Mouse (Mus musculus) hindbrain, embryonic 12.5 days (tissue): ENCODE results near the gene Grik1. TPM values are rescaled to one million over a fixed set of nuclear protein-coding genes. Genes with fewer than 3 reads are reported as not detected.

Source experiments
- ATAC-seq: fragments of 200-750 bp; cut with Nextera tagmentation; 2 replicates; pipeline ENCODE4 v1.8.0; 2017; ENCODE audit warnings: moderate TSS enrichment; ENCODE audit not compliant: low FRiP score
- H3K27ac ChIP-seq: fragments of 300-500 bp; sonication (generic); 2 replicates; pipeline ENCODE4 v1.5.1; 2016; ENCODE audit warnings: mild to moderate bottlenecking
- H3K27me3 ChIP-seq: fragments of 300-500 bp; sonication (generic); 2 replicates; pipeline ENCODE4 v1.6.1; 2016; ENCODE audit warnings: mild to moderate bottlenecking
- H3K36me3 ChIP-seq: fragments of 300-500 bp; sonication (generic); 2 replicates; pipeline ENCODE4 v1.6.1; 2016; ENCODE audit warnings: mild to moderate bottlenecking
- H3K4me1 ChIP-seq: fragments of 300-500 bp; sonication (generic); 2 replicates; pipeline ENCODE4 v1.6.1; 2016
- H3K4me2 ChIP-seq: fragments of 300-500 bp; sonication (generic); replicated peaks from 2 replicates; pipeline ENCODE4 v1.6.1; 2016; ENCODE audit warnings: mild to moderate bottlenecking
- H3K4me3 ChIP-seq: fragments of 300-500 bp; sonication (generic); 2 replicates; pipeline ENCODE4 v1.5.1; 2016; ENCODE audit warnings: mild to moderate bottlenecking
- H3K9ac ChIP-seq: fragments of 300-500 bp; sonication (generic); 2 replicates; pipeline ENCODE4 v1.6.1; 2016; ENCODE audit warnings: mild to moderate bottlenecking, moderate library complexity
- H3K9me3 ChIP-seq: fragments of 300-500 bp; sonication (generic); replicated peaks from 2 replicates; pipeline ENCODE4 v1.6.1; 2016; ENCODE audit warnings: mild to moderate bottlenecking
- WGBS: fragments of 180-500 bp; shearing (Covaris S2); methylation state at CpG from one replicate; pipeline ENCODE4 v1.1.7; 2016; 5-methylcytosine and 5-hydroxymethylcytosine counted together
- polyA plus RNA-seq: library from polyadenylated mRNA; unstranded; fragments of >200 nt; fragmentation: Nextera tagmentation; extraction: Ambion mirVana; gene quantifications from 2 replicates; pipeline ENCODE4 v1.2.1, GENCODE M21; 2016

Gene Grik1
- polyA plus RNA-seq, 1 experiment from 2014 or later = 6.1 TPM

DNA sequence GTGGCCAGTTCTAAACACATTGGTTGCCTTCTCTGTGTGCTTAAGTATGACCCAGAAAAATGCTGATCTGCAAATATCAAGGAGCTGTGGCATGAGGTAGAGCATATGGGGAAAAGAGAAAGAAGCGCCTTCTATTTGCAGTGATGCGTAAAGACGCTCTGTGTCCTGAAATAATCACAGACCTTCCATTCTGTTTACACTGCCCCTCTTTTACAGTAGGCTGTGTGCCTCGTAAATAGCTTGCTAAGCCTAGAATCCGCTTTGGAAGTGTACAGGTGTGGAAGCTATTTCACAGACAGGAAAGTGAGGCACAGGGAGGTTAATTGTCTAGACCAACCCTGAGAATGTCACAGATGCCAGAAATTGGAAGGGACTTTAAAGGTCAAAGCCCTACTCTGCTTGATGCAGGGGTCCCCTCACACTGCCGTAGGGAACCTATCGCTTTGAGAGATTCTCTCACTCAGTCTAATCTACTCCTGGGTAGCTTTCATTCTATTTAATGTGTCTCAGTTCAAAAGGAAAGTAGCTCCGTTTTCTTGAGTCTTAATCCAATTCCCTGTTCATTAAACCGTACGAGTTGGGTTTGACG, 251.5 kb downstream of the Grik1 start:
- Histone ChIP-seq H3K36me3 (no peaks in the 10 kb centered on the region), H3K4me3 (no peak overlapping the region), H3K4me1 (no peaks in the 10 kb centered on the region), H3K9ac (no peak overlapping the region), H3K4me2 (no peak overlapping the region), H3K27me3 (no peaks in the 10 kb centered on the region), H3K9me3 (no peaks in the 10 kb centered on the region), H3K27ac (no peak overlapping the region)
- WGBS = 83% methylated on average over 11 of the region's 11 CpGs
- ATAC-seq = no peak

DNA sequence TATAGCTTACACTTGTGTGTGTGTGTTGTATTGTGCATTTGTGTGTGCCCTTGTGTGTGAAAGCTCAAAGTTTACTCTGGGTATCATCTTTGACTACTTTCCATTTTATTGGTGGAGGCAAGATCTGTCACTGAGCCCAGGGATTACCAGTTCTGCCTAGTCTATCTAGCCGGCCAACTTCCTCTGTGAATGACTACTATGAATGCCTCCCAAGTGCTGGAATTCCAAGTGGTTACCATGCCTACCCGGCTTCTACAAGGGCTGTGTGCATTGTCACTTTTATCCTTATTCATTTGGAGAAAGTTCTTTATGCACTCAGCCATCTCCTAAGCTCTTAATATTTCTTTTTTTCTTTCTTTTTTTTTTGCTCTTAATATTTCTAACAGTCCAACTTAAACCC, 301.3 kb downstream of the Grik1 start:
- Histone ChIP-seq H3K4me1 (no peaks in the 10 kb centered on the region), H3K4me3 (no peak overlapping the region), H3K4me2 (no peak overlapping the region), H3K9ac (no peak overlapping the region), H3K36me3 (no peaks in the 10 kb centered on the region), H3K27me3 (no peaks in the 10 kb centered on the region), H3K9me3 (no peaks in the 10 kb centered on the region), H3K27ac (no peak overlapping the region)
- ATAC-seq = peak; percentile 68; the same call in 1 of the 2 replicates
- 34% methylated on average over 2 of the region's 2 CpGs for WGBS

DNA sequence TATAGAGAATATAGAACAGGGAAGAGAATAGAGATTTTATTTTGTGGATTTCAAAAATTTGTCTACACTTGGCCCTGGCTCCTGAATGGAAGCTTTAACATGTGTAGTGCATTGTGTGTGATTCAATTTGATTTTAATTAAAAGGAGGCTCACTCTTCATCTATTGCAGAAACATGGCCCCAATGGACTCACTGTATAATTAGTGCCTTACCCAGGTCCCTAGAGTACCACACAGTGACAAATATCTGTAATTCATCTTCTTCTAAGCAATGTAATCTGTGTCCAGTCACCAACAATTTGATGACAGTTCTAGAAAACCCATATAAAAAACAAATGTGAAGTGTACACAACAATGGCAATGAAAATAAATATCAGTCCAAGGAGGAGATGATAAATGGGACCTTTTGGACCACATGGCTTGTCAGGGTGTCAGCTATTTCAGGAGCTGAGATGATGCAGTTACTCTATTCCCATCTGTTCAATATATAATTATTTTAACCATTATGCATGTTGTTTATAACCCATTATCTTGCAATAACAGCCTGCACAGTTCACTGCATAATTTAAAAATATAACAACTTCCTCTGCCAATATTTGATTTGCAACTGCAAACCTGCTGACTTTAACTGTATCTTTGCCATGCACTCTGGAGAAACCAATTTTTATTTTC, 305.7 kb downstream of the Grik1 start:
- Histone ChIP-seq H3K4me2 (no peak overlapping the region), H3K4me1 (no peaks in the 10 kb centered on the region), H3K27ac (no peak overlapping the region), H3K27me3 (no peaks in the 10 kb centered on the region), H3K4me3 (no peak overlapping the region), H3K36me3 (no peaks in the 10 kb centered on the region), H3K9me3 (no peaks in the 10 kb centered on the region), H3K9ac (no peak overlapping the region)
- peak; percentile 88 for ATAC-seq

DNA sequence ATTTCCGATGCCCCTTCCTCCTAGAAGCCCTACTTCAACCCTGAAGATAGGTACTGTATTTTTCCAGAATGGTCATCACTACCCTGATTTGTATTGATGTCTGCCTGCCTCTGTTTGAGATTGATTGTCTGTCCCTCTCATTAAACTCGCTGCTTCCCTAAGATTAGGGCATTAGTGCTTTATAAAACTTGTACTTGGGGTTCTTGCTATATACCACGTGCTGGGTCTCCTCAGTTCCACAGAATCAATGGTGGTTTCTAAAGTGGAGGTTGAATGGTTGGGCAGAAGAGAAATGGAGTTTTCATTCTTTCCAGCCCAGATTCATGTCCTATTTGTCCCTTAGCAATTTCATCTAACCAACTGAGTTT, 316.0 kb downstream of the Grik1 start:
- Histone ChIP-seq H3K4me1 (0 out of 2 replicates have a peak, but pooled peaks cover 4% of the 10 kb centered on the region), H3K27ac (no peak overlapping the region), H3K27me3 (no peaks in the 10 kb centered on the region), H3K4me2 (no peak overlapping the region), H3K4me3 (no peak overlapping the region), H3K9ac (no peak overlapping the region), H3K9me3 (no peaks in the 10 kb centered on the region), H3K36me3 (no peaks in the 10 kb centered on the region)
- no peak; the same call in 1 of the 2 replicates for ATAC-seq
- 59% methylated on average over 3 of the region's 3 CpGs for WGBS

DNA sequence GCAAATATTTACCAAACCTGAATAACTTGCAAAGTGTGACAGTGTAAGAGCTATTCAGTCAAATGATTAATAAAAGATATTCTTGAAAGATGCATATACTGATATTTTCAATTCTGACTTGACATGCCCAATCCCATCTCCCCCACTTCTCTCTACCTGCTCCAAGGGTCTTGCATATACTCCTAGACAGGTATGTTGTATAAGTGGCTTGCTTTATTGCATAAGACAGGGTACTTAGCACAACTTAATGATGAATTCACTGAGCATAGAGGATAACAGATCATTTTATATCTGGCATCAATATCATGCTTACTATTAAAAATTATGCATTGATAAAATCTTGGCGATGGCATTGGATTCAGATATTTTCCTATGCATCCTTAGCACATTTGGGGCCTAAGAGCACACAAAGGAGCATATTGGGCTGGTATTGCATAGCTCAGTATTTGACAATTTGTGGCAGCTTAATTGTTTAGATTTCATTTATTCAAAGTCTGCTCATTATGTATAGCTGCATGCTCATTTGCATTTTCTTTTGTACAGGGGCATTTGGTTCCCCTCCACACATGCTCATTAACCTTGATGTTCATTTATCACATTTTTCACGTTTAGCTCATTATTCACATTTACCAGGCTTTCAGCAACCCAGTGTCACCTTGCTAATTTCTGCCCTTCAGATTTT, 316.5 kb downstream of the Grik1 start:
- H3K9me3 ChIP-seq = no peaks in the 10 kb centered on the region
- no peak overlapping the region for H3K4me3 ChIP-seq
- H3K27me3 ChIP-seq = no peaks in the 10 kb centered on the region
- no peaks in the 10 kb centered on the region for H3K36me3 ChIP-seq
- no peak overlapping the region for H3K9ac ChIP-seq
- no peak overlapping the region for H3K27ac ChIP-seq
- peak; percentile 81 for ATAC-seq
- 47% methylated on average over 2 of the region's 2 CpGs for WGBS
- no peak overlapping the region for H3K4me2 ChIP-seq
- 0 out of 2 replicates have a peak, but pooled peaks cover 4% of the 10 kb centered on the region for H3K4me1 ChIP-seq

DNA sequence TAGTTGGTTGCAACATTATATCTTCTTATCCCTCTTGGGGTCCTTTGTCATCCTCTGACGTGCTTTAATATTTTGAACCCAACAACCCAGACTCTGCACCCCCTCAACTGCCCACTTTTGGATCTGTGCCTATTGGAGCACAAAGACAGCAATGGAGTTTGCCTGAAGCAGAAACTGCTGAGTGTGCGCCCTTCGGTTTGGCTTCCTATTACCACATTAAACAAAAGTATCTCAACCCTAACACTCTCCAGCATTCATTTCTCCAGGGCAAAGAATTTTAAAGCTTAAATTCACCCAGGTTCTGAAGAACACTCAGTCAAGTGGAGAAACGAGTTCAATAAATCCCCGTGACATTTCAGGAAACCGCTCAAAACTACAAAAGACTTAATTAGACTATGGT, 318.2 kb downstream of the Grik1 start:
- no peak for ATAC-seq
- WGBS = 82% methylated on average over 6 of the region's 6 CpGs
- 0 out of 2 replicates have a peak, but pooled peaks cover 4% of the 10 kb centered on the region for H3K4me1 ChIP-seq
- no peaks in the 10 kb centered on the region for H3K27me3 ChIP-seq
- no peak overlapping the region for H3K4me3 ChIP-seq
- no peak overlapping the region for H3K27ac ChIP-seq
- H3K9ac ChIP-seq = no peak overlapping the region
- no peaks in the 10 kb centered on the region for H3K9me3 ChIP-seq
- no peaks in the 10 kb centered on the region for H3K36me3 ChIP-seq
- H3K4me2 ChIP-seq = no peak overlapping the region

DNA sequence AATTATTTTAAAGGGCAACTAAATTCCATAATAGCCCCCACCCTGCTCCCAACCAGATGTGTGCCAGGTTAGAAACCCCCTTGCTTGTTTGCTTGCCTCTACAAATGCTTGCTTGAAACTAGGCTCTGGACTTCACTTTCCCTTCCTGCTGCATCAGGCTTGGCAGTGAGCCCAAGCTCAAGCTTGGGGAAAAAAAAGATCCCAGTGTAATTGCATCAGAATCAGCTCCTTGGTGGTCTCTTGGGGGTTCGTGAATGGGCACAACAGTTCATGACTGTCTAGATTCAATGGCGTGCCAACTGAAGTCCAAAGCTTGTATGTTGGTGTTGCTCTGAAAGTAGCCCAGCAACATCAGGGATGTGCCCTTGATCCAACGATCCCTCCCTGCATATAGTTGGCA, 320.1 kb downstream of the Grik1 start:
- Histone ChIP-seq H3K36me3 (no peaks in the 10 kb centered on the region), H3K27me3 (no peaks in the 10 kb centered on the region), H3K4me3 (no peak overlapping the region), H3K4me2 (no peak overlapping the region), H3K4me1 (0 out of 2 replicates have a peak, but pooled peaks cover 4% of the 10 kb centered on the region), H3K9ac (no peak overlapping the region), H3K9me3 (no peaks in the 10 kb centered on the region), H3K27ac (no peak overlapping the region)
- no peak for ATAC-seq
- WGBS = 84% methylated on average over 3 of the region's 3 CpGs

DNA sequence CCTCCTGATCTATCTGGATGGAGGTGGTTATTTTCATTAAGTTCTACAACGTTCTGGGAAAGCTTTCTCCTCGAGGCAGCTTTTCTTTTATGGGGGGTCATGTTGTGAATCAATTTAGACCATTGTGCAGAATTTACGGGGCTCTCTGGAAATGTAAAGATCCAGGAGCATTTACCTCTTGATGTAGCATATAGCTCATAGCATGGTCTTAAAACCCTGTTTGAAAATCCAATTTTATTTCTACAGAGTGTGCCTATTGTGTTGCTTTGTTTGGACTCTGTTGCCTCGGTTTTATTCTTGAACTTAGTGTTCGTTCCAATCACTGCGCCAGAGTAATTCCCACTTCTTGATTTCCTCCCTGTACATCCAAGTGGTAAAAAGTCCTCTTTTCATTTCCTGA, 328.6 kb downstream of the Grik1 start:
- Histone ChIP-seq H3K27ac (no peak overlapping the region), H3K27me3 (no peaks in the 10 kb centered on the region), H3K4me3 (no peak overlapping the region), H3K4me1 (no peaks in the 10 kb centered on the region), H3K4me2 (no peak overlapping the region), H3K36me3 (no peaks in the 10 kb centered on the region), H3K9me3 (no peaks in the 10 kb centered on the region), H3K9ac (no peak overlapping the region)
- no peak for ATAC-seq
- WGBS = 82% methylated on average over 6 of the region's 6 CpGs

DNA sequence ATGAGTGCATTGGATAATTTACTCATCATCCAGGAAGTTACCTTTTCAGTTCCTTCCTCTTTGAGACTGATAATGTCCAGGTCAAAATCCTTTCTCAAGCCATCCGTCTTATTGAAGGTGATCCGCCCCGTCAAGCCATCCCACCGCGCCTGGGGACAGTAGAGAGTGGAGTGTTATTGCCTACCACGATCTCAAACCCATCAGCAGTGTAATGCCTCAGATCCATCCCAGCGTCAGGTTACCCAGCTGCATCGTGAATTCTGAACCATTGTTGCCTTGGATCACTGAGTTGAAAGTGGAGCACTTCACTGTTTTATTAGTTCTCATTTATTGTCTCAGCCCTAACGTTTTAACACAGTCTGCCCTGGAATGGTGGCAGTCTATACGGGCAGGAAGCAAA, 332.6 kb downstream of the Grik1 start:
- no peaks in the 10 kb centered on the region for H3K9me3 ChIP-seq
- no peak for ATAC-seq
- no peaks in the 10 kb centered on the region for H3K36me3 ChIP-seq
- H3K4me2 ChIP-seq = no peak overlapping the region
- H3K27ac ChIP-seq = no peak overlapping the region
- no peaks in the 10 kb centered on the region for H3K27me3 ChIP-seq
- 88% methylated on average over 10 of the region's 10 CpGs for WGBS
- no peaks in the 10 kb centered on the region for H3K4me1 ChIP-seq
- no peak overlapping the region for H3K4me3 ChIP-seq
- no peak overlapping the region for H3K9ac ChIP-seq

DNA sequence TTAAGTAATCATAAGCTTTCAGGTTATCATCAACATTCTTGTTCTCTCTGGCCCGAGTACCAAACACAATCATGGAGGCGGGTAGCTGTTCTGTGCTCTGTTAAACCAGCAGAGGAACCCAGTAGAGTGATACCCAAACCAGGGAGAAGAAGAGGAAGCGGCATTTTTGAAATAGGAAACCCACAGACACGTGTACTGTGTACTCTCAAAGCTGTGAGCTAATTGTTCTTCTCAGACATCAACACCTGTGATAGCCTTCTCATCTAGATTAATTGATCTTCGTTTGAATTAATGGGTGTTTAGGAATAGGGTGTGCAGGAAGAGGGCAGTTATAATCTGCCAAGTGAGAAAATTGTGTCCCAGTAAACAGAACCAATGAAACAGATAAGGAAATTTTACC, 333.9 kb downstream of the Grik1 start:
- H3K9me3 ChIP-seq = no peaks in the 10 kb centered on the region
- no peak overlapping the region for H3K4me2 ChIP-seq
- no peak overlapping the region for H3K27ac ChIP-seq
- H3K36me3 ChIP-seq = no peaks in the 10 kb centered on the region
- no peak overlapping the region for H3K9ac ChIP-seq
- 83% methylated on average over 5 of the region's 5 CpGs for WGBS
- no peaks in the 10 kb centered on the region for H3K27me3 ChIP-seq
- H3K4me3 ChIP-seq = no peak overlapping the region
- no peaks in the 10 kb centered on the region for H3K4me1 ChIP-seq
- no peak for ATAC-seq

DNA sequence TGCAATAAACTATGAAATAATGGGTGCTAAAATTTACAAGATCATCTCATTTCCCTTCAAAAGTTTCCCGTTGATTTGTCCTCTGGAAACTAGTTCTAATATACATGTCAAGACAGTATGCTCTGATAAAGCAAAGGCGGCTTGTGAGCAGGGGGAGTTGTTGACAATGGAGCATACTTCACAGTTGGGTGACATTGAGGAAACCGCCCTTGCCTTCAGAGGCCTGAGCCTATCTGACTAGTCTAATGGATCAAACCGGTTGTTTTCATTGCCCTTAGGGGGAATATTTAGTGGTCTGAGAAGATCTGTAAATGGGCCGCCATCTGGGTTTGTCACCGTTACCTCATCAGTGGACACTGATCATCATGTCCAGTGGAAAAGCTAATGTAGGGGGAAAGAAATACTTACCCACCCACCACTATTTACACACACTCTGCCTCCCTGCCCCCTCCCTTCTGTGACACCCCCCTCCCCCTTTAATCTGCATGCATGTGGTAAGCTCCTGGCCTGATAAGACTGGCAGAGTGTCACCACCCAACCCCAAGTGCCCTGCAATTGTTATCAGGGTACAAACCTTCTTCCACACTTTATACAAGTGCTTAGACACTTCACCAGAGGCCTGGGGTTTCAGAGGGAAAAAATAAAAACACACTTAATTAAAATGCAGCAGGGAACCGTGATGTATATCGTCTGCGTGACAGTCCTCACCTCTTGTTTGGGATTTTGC, 335.2 kb downstream of the Grik1 start:
- Histone ChIP-seq H3K4me3 (no peak overlapping the region), H3K4me2 (no peak overlapping the region), H3K27me3 (no peaks in the 10 kb centered on the region), H3K4me1 (no peaks in the 10 kb centered on the region), H3K27ac (no peak overlapping the region), H3K36me3 (no peaks in the 10 kb centered on the region), H3K9ac (no peak overlapping the region), H3K9me3 (no peaks in the 10 kb centered on the region)
- ATAC-seq = no peak
- 84% methylated on average over 9 of the region's 9 CpGs for WGBS

DNA sequence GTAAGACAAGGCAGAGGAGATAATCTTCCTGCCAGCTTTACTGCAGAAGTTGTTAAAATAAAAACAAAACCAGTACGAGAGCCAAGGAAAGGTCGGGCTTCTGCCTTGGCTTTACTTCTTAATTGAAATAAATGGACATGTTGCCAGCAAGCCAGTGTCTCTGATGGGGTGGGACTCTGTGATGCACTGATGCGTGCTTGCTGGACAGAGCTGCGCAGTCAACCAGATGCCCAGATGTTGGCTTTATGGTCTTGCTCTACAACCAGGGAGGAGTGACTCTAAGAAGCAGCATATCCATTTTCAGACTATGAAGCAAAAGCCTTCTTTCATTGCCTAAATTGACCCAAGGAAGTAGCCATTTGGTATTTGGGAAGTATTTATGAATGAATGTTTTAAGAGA, 336.9 kb downstream of the Grik1 start:
- H3K4me3 ChIP-seq = no peak overlapping the region
- no peaks in the 10 kb centered on the region for H3K9me3 ChIP-seq
- H3K4me2 ChIP-seq = no peak overlapping the region
- H3K27me3 ChIP-seq = no peaks in the 10 kb centered on the region
- ATAC-seq = no peak
- no peak overlapping the region for H3K9ac ChIP-seq
- H3K4me1 ChIP-seq = no peaks in the 10 kb centered on the region
- WGBS = 88% methylated on average over 4 of the region's 4 CpGs
- H3K27ac ChIP-seq = no peak overlapping the region
- H3K36me3 ChIP-seq = no peaks in the 10 kb centered on the region
